Mouse (Mus musculus) CH12.LX (cell line): ENCODE results near the gene Celf2.

Experiments used
- CHD2 ChIP-seq: IDR thresholded peaks from 2 replicates; pipeline ENCODE4 v1.6.1; 2011; ENCODE audit warnings: low read length, improper control_type of control experiment
- CTCF ChIP-seq, 2 experiments: IDR thresholded peaks in 1 of 2; conservative IDR thresholded peaks in 1 of 2; 2 replicates each; pipeline ENCODE4 v1.5.1; 2011 to 2012; ENCODE audit warnings: low read depth in 2 of 2, low read length in 2 of 2, improper control_type of control experiment in 1 of 2, inconsistent platforms in 1 of 2, mild to moderate bottlenecking in 1 of 2, moderate library complexity in 1 of 2
- ELF1 ChIP-seq: IDR thresholded peaks from 2 replicates; pipeline ENCODE4 v1.6.1; 2014; ENCODE audit warnings: low read depth, mild to moderate bottlenecking, inconsistent platforms, low read length, improper control_type of control experiment
- MAFK ChIP-seq: IDR thresholded peaks from 2 replicates; pipeline ENCODE4 v1.6.1; 2011; ENCODE audit warnings: low read length, improper control_type of control experiment; ENCODE audit not compliant: insufficient replicate concordance
- MAX ChIP-seq: IDR thresholded peaks from 2 replicates; pipeline ENCODE4 v1.6.1; 2011; ENCODE audit warnings: low read length, improper control_type of control experiment
- MEF2A ChIP-seq: IDR thresholded peaks from 2 replicates; pipeline ENCODE4 v1.6.1; 2014; ENCODE audit warnings: low read depth, mild to moderate bottlenecking, inconsistent platforms, low read length, improper control_type of control experiment, borderline replicate concordance
- POLR2A ChIP-seq: IDR thresholded peaks from 2 replicates; pipeline ENCODE4 v1.6.1; 2011; ENCODE audit warnings: low read depth, mild to moderate bottlenecking, improper control_type of control experiment, low read length
- POLR2AphosphoS2 ChIP-seq: IDR thresholded peaks from 2 replicates; pipeline ENCODE4 v1.6.1; 2011; ENCODE audit warnings: low read depth, low read length, improper control_type of control experiment
- RAD21 ChIP-seq: IDR thresholded peaks from 2 replicates; pipeline ENCODE4 v1.6.1; 2011; ENCODE audit warnings: low read depth, mild to moderate bottlenecking, low read length, improper control_type of control experiment, moderate library complexity
- SMC3 ChIP-seq: IDR thresholded peaks from 2 replicates; pipeline ENCODE4 v1.6.1; 2011; ENCODE audit warnings: low read depth, low read length, improper control_type of control experiment
- TCF12 ChIP-seq: IDR thresholded peaks from 2 replicates; pipeline ENCODE4 v1.6.1; 2014; ENCODE audit warnings: low read depth, mild to moderate bottlenecking, inconsistent platforms, low read length, improper control_type of control experiment
- UBTF ChIP-seq: IDR thresholded peaks from 2 replicates; pipeline ENCODE4 v1.6.1; 2012; ENCODE audit warnings: low read depth, mild to moderate bottlenecking, inconsistent platforms, low read length, improper control_type of control experiment, moderate library complexity
- USF1 ChIP-seq: IDR thresholded peaks from 2 replicates; pipeline ENCODE4 v1.6.1; 2014; ENCODE audit warnings: low read depth, mild to moderate bottlenecking, inconsistent platforms, low read length, improper control_type of control experiment

DNA sequence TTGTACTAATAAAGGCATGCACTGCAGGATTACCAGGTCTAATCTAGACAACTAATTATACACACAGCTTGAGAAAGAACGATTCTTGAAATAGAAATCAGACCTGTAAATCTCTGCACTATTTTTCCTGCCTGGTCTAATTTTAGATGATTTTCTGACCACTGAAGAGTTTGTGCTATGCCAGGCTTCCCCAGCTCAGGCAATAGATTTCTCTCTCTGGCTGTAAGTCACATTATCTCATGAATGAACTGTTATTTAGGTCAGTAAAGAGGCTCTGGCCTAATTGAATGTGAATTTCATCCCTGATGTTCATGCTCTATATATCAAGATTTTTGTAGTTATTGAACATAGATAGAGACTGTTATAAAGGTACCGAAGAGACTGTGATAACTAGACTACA is 694.1 kb downstream of the Celf2 start:
- TF ChIP-seq SMC3 (no peak), TCF12 (no peak), CTCF (conservative IDR thresholded peaks at IDR 0.05 in 1 of 2, IDR thresholded peaks at IDR 0.05 in 1 of 2; ENCODE audit: low read depth in 2 of 2, low read length in 2 of 2) (no peak), MAX (no peak), UBTF (no peak), POLR2AphosphoS2 (no peak), CHD2 (no peak), MEF2A (no peak), ELF1 (no peak), RAD21 (no peak), USF1 (no peak), MAFK (no peak), POLR2A (no peak)
